Mouse (Mus musculus): ENCODE results near the gene Tnfrsf17.
"Not testable (repeated sequence)": the region's sequence is repeated elsewhere in the genome, so short reads cannot be mapped to it uniquely, and the experiment has no call there.

Gene Tnfrsf17

GRCm38 (mm10) chr16:11313512-11313911 is at the start of gene Tnfrsf17:
Tnfrsf17 (plus strand) TSS chr16:11313812.
- no peak for DNase-seq (ENCODE audit: low spot score in 2 of 2)

- no peak for DNase-seq (ENCODE audit: low spot score in 2 of 2)
These were observed 47.1 kb upstream of the Tnfrsf17 start for GRCm38 (mm10) chr16:11266556-11266955.

GRCm38 (mm10) chr16:11269808-11270207 is 43.8 kb upstream of the Tnfrsf17 start:
- no peak for DNase-seq (ENCODE audit: low spot score in 2 of 2)

- DNase-seq (ENCODE audit: low spot score in 2 of 2): no peak
These were observed 43.0 kb upstream of the Tnfrsf17 start for GRCm38 (mm10) chr16:11270642-11271041.

- no peak for DNase-seq (ENCODE audit: low spot score in 2 of 2)
These were observed 42.5 kb upstream of the Tnfrsf17 start for GRCm38 (mm10) chr16:11271073-11271472.

- DNase-seq (ENCODE audit: low spot score in 2 of 2): no peak
These were observed 36.7 kb upstream of the Tnfrsf17 start for GRCm38 (mm10) chr16:11276888-11277287.

GRCm38 (mm10) chr16:11278778-11279177 is 34.8 kb upstream of the Tnfrsf17 start:
- DNase-seq (ENCODE audit: low spot score in 2 of 2): no peak

- DNase-seq (ENCODE audit: low spot score in 2 of 2): no peak
These were observed 30.9 kb upstream of the Tnfrsf17 start for GRCm38 (mm10) chr16:11282655-11283232.

GRCm38 (mm10) chr16:11284881-11285280 is 28.7 kb upstream of the Tnfrsf17 start:
- DNase-seq (ENCODE audit: low spot score in 2 of 2): no peak

GRCm38 (mm10) chr16:11285949-11286348 is 27.7 kb upstream of the Tnfrsf17 start:
- DNase-seq (ENCODE audit: low spot score in 2 of 2): no peak

- DNase-seq (ENCODE audit: low spot score in 2 of 2): not testable (repeated sequence)
These were observed 24.7 kb upstream of the Tnfrsf17 start for GRCm38 (mm10) chr16:11288873-11289272.

- DNase-seq (ENCODE audit: low spot score in 2 of 2): not testable (repeated sequence)
These were observed 18.0 kb upstream of the Tnfrsf17 start for GRCm38 (mm10) chr16:11295583-11295982.

GRCm38 (mm10) chr16:11297700-11298099 is 15.9 kb upstream of the Tnfrsf17 start:
- DNase-seq (ENCODE audit: low spot score in 2 of 2): not testable (repeated sequence)

- DNase-seq (ENCODE audit: low spot score in 2 of 2): no peak
These were observed 9.9 kb upstream of the Tnfrsf17 start for GRCm38 (mm10) chr16:11303741-11304140.

- no peak for DNase-seq (ENCODE audit: low spot score in 2 of 2)
These were observed 8.1 kb upstream of the Tnfrsf17 start for GRCm38 (mm10) chr16:11305531-11305930.

GRCm38 (mm10) chr16:11315786-11316320 is 2.2 kb downstream of the Tnfrsf17 start:
- no peak for DNase-seq (ENCODE audit: low spot score in 2 of 2)

- DNase-seq (ENCODE audit: low spot score in 2 of 2): no peak
These were observed 3.1 kb downstream of the Tnfrsf17 start for GRCm38 (mm10) chr16:11316748-11317147.

- no peak for DNase-seq (ENCODE audit: low spot score in 2 of 2)
These were observed 3.7 kb downstream of the Tnfrsf17 start for GRCm38 (mm10) chr16:11317324-11317723.

- DNase-seq (ENCODE audit: low spot score in 2 of 2): peak; percentile 96 to 98
These were observed 9.1 kb downstream of the Tnfrsf17 start, which contains the start of gene Snx29 for GRCm38 (mm10) chr16:11322409-11323323. Snx29 (plus strand) TSS chr16:11322908.

GRCm38 (mm10) chr16:11323324-11324051 is 9.9 kb downstream of the Tnfrsf17 start:
- DNase-seq (ENCODE audit: low spot score in 2 of 2): no peak

- DNase-seq (ENCODE audit: low spot score in 2 of 2): no peak
These were observed 16.6 kb downstream of the Tnfrsf17 start for GRCm38 (mm10) chr16:11330081-11330800.

Data from spleen, postnatal 14 days (tissue).